ENCODE assay signal across 18 mouse cellular contexts in genomic region chr13:53535781-53536425, GRCm38 (mm10).
"Had no signal": no experiment of that assay in that cellular context is flagged by ENCODE, and none has a peak within 500 bp of the region (broad histone marks: within the 10 kb centered on the region; RNA-seq: fewer than 3 reads in every experiment).

No protein-coding gene starts in this region.

- DNase-seq: lung, adult 18-20 months; lung, embryonic 14.5 days; lung, postnatal 10 days; midbrain, embryonic 14.5 days; right cerebral cortex, postnatal 14 days; right cerebral cortex, postnatal 4 days; spleen, adult 18-20 months; thymus, adult 18-20 months; thymus, postnatal 14 days; thymus, postnatal 36 days had no signal

- H3K9ac ChIP-seq: liver, embryonic 14.5 days; lung, embryonic 14.5 days; midbrain, embryonic 12.5 days; neural tube, embryonic 13.5 days; neural tube, embryonic 15.5 days had no signal

- ATAC-seq: midbrain, embryonic 16.5 days had no signal

- H3K4me1 ChIP-seq: midbrain, embryonic 10.5 days; midbrain, embryonic 12.5 days had no signal

- H3K4me3 ChIP-seq: midbrain, embryonic 10.5 days; midbrain, embryonic 12.5 days; myocyte; neural tube, embryonic 13.5 days; neural tube, embryonic 15.5 days had no signal

- H3K9me3 ChIP-seq: midbrain, embryonic 10.5 days; midbrain, embryonic 12.5 days; neural tube, embryonic 13.5 days; neural tube, embryonic 15.5 days had no signal

- H3K27ac ChIP-seq: liver, embryonic 14.5 days; macrophage; midbrain, embryonic 10.5 days; midbrain, embryonic 12.5 days; neural tube, embryonic 13.5 days; neural tube, embryonic 15.5 days had no signal

- H3K4me2 ChIP-seq: lung, embryonic 14.5 days; midbrain, embryonic 12.5 days; neural tube, embryonic 13.5 days; neural tube, embryonic 15.5 days had no signal

- H3K36me3 ChIP-seq: midbrain, embryonic 10.5 days; midbrain, embryonic 12.5 days; neural tube, embryonic 13.5 days; neural tube, embryonic 15.5 days had no signal
